Mouse (Mus musculus) lung, adult 2 months (tissue): ENCODE results near the gene Plbd2.

ENCODE experiments used
- CTCF ChIP-seq: fragments of 200-500 bp; IDR thresholded peaks from 2 replicates; pipeline ENCODE4 v1.5.1; 2011; ENCODE audit warnings: mild to moderate bottlenecking, low read length, control low read depth; ENCODE audit not compliant: insufficient read depth
- POLR2A ChIP-seq: fragments of 200-500 bp; IDR thresholded peaks from 2 replicates; pipeline ENCODE4 v1.6.1; 2011; ENCODE audit warnings: low read depth, mild to moderate bottlenecking, control low read depth, low read length, borderline replicate concordance; ENCODE audit errors: extremely low read depth

DNA sequence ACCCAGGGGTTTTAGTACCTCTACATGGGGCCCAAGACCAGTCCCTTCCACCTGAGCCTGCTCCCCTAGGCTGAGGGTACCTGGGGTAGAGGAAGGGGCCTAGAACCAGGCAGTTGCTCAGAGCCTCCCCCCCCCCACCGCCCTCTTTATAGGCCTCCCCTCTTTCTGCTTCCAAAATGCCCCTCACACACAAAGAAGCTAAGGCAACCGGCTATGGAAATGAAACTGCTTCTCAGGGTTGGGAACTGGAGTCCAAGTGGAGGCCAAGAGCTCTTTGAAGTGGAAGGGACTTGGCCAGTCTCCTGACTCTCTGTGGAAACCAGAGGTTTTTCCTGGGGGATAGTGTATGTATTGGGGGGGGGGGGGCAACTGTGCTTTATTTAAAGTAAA, 31.3 kb upstream of the Plbd2 start:
- TF ChIP-seq CTCF (no peak), POLR2A (no peak)
